ENCODE assay signal across 27 mouse cellular contexts in genomic region chr9:85457400-85457799, GRCm38 (mm10).
DNase-seq lines count a peak whose midpoint lies in the region; ATAC-seq lines count a peak whose summit lies in the region.
"Had no signal": no experiment of that assay in that cellular context is flagged by ENCODE, and none has a peak within 500 bp of the region (broad histone marks: within the 10 kb centered on the region; RNA-seq: fewer than 3 reads in every experiment).

No protein-coding gene starts in this region.

- no peaks in the 10 kb centered on the region for H3K27me3 ChIP-seq in kidney, embryonic 14.5 days (ENCODE audit: control insufficient read depth, insufficient read depth, low read length)
- no peaks in the 10 kb centered on the region for H3K27me3 ChIP-seq in midbrain, embryonic 15.5 days (replicated peaks)
- H3K27me3 ChIP-seq in midbrain, embryonic 13.5 days, result no peaks in the 10 kb centered on the region
- H3K27me3 ChIP-seq: heart, embryonic 15.5 days; hindbrain, embryonic 15.5 days; intestine, embryonic 15.5 days; midbrain, embryonic 12.5 days; neural tube, embryonic 12.5 days; Patski had no signal

- no peaks in the 10 kb centered on the region for H3K9me3 ChIP-seq in kidney, embryonic 14.5 days (ENCODE audit: control insufficient read depth, low read length)
- no peaks in the 10 kb centered on the region for H3K9me3 ChIP-seq in midbrain, embryonic 15.5 days
- H3K9me3 ChIP-seq in midbrain, embryonic 13.5 days, result no peaks in the 10 kb centered on the region
- H3K9me3 ChIP-seq: heart, embryonic 15.5 days; hindbrain, embryonic 15.5 days; intestine, embryonic 15.5 days; midbrain, embryonic 12.5 days; neural tube, embryonic 12.5 days had no signal

- no peak overlapping the region for H3K27ac ChIP-seq in kidney, embryonic 14.5 days (ENCODE audit: low read depth, low read length)
- H3K27ac ChIP-seq in midbrain, embryonic 15.5 days, result no peak overlapping the region
- no peak overlapping the region for H3K27ac ChIP-seq in midbrain, embryonic 13.5 days
- H3K27ac ChIP-seq: heart, embryonic 15.5 days; hindbrain, embryonic 15.5 days; intestine, embryonic 15.5 days; left cerebral cortex, adult 2 months; liver, embryonic 14.5 days; midbrain, embryonic 12.5 days; neural tube, embryonic 12.5 days had no signal

- no peak overlapping the region for H3K4me2 ChIP-seq in kidney, embryonic 14.5 days (replicated peaks; ENCODE audit: low read depth, low read length)
- H3K4me2 ChIP-seq in midbrain, embryonic 15.5 days, result no peak overlapping the region
- no peak overlapping the region for H3K4me2 ChIP-seq in midbrain, embryonic 13.5 days (replicated peaks)
- H3K4me2 ChIP-seq: heart, embryonic 15.5 days; hindbrain, embryonic 15.5 days; intestine, embryonic 15.5 days; midbrain, embryonic 12.5 days; neural tube, embryonic 12.5 days had no signal

- H3K9ac ChIP-seq in kidney, embryonic 14.5 days (ENCODE audit: low read depth, low read length), result no peak overlapping the region
- no peak overlapping the region for H3K9ac ChIP-seq in midbrain, embryonic 15.5 days
- no peak overlapping the region for H3K9ac ChIP-seq in midbrain, embryonic 13.5 days (replicated peaks)
- H3K9ac ChIP-seq: forebrain, postnatal 0 days; heart, embryonic 15.5 days; hindbrain, embryonic 15.5 days; intestine, embryonic 15.5 days; liver, embryonic 14.5 days; midbrain, embryonic 12.5 days; neural tube, embryonic 12.5 days had no signal

- peak; percentile 88 for ATAC-seq in kidney, embryonic 14.5 days (ENCODE audit: low FRiP score, low TSS enrichment)
- 0 out of 2 replicates have a peak, but pooled peaks have one; percentile 42 for ATAC-seq in midbrain, embryonic 15.5 days (replicated peaks)
- ATAC-seq in midbrain, embryonic 13.5 days, result no peak
- ATAC-seq in hematopoietic stem cell, adult 5-6 weeks (replicated peaks in 1 of 2; ENCODE audit: insufficient read depth in 1 of 2, low FRiP score in 2 of 2, low TSS enrichment in 1 of 2, low read depth in 1 of 2, poor library complexity in 2 of 2, severe bottlenecking in 2 of 2), result peak; percentile 53 to 63; a peak in 3 of 4 replicates
- ATAC-seq: forebrain, postnatal 0 days; intestine, embryonic 15.5 days; Patski had no signal

- 11% methylated on average over 5 of the region's 5 CpGs for WGBS in kidney, embryonic 14.5 days
- 80% methylated on average over 5 of the region's 5 CpGs for WGBS in midbrain, embryonic 15.5 days
- 83% methylated on average over 5 of the region's 5 CpGs for WGBS in midbrain, embryonic 13.5 days

- DNase-seq in kidney, postnatal 14 days, result no peak
- DNase-seq in cerebellum, adult 8-10 months, result no peak
- no peak for DNase-seq in right cerebral cortex, postnatal 36 days (ENCODE audit: low spot score in 2 of 2)
- DNase-seq in heart, adult 11 months, result no peak
- DNase-seq: cerebellum, adult 11-12 months; cerebellum, postnatal 14 days; forebrain, postnatal 0 days; gastrocnemius, postnatal 14 days; heart, postnatal 36 days; kidney, postnatal 36 days; lung, postnatal 4 days; retina, postnatal 1 day; right cerebral cortex, postnatal 25 days; thymus, postnatal 25 days had no signal

- no peak overlapping the region for H3K4me3 ChIP-seq in kidney, embryonic 14.5 days (ENCODE audit: low read length)
- no peak overlapping the region for H3K4me3 ChIP-seq in midbrain, embryonic 15.5 days
- no peak overlapping the region for H3K4me3 ChIP-seq in midbrain, embryonic 13.5 days (replicated peaks)
- H3K4me3 ChIP-seq: heart, embryonic 15.5 days; hindbrain, embryonic 15.5 days; intestine, embryonic 15.5 days; left cerebral cortex, adult 2 months; midbrain, embryonic 12.5 days; neural tube, embryonic 12.5 days had no signal

- no peaks in the 10 kb centered on the region for H3K36me3 ChIP-seq in kidney, embryonic 14.5 days (ENCODE audit: control insufficient read depth, insufficient read depth, low read length)
- H3K36me3 ChIP-seq in midbrain, embryonic 15.5 days (replicated peaks), result no peaks in the 10 kb centered on the region
- H3K36me3 ChIP-seq in midbrain, embryonic 13.5 days, result no peaks in the 10 kb centered on the region
- H3K36me3 ChIP-seq: G1E; heart, embryonic 15.5 days; hindbrain, embryonic 15.5 days; intestine, embryonic 15.5 days; midbrain, embryonic 12.5 days; neural tube, embryonic 12.5 days had no signal

- H3K4me1 ChIP-seq in kidney, embryonic 14.5 days (ENCODE audit: control insufficient read depth, insufficient read depth, low read length), result no peaks in the 10 kb centered on the region; the same call in 1 of the 2 replicates
- H3K4me1 ChIP-seq in midbrain, embryonic 15.5 days, result no peaks in the 10 kb centered on the region
- H3K4me1 ChIP-seq in midbrain, embryonic 13.5 days (replicated peaks), result no peaks in the 10 kb centered on the region
- H3K4me1 ChIP-seq: heart, embryonic 15.5 days; hindbrain, embryonic 15.5 days; intestine, embryonic 15.5 days; midbrain, embryonic 12.5 days; neural tube, embryonic 12.5 days had no signal
